Mouse (Mus musculus) embryonic facial prominence, embryonic 12.5 days (tissue): Measurements from ENCODE around the gene Agmat. TPM values are rescaled to one million over a fixed set of nuclear protein-coding genes. Genes with fewer than 3 reads are reported as not detected.
"Not testable (repeated sequence)": the region's sequence is repeated elsewhere in the genome, so short reads cannot be mapped to it uniquely, and the experiment has no call there.

ENCODE experiments used
- ATAC-seq: fragments of 200-750 bp; cut with Nextera tagmentation; 2 replicates; pipeline ENCODE4 v1.8.0; 2017; ENCODE audit not compliant: insufficient number of reproducible peaks, insufficient read depth, low FRiP score, low TSS enrichment
- H3K27ac ChIP-seq: fragments of 300-500 bp; sonication (generic); 2 replicates; pipeline ENCODE4 v1.5.1; 2016; ENCODE audit warnings: mild to moderate bottlenecking
- H3K27me3 ChIP-seq: fragments of 300-500 bp; sonication (generic); 2 replicates; pipeline ENCODE4 v1.6.1; 2016; ENCODE audit warnings: mild to moderate bottlenecking, moderate library complexity
- H3K36me3 ChIP-seq: fragments of 300-500 bp; sonication (generic); 2 replicates; pipeline ENCODE4 v1.6.1; 2016; ENCODE audit warnings: mild to moderate bottlenecking
- H3K4me1 ChIP-seq: fragments of 300-500 bp; sonication (generic); 2 replicates; pipeline ENCODE4 v1.6.1; 2016
- H3K4me2 ChIP-seq: fragments of 300-500 bp; sonication (generic); replicated peaks from 2 replicates; pipeline ENCODE4 v1.6.1; 2016; ENCODE audit warnings: mild to moderate bottlenecking, moderate library complexity
- H3K4me3 ChIP-seq: fragments of 300-500 bp; sonication (generic); 2 replicates; pipeline ENCODE4 v1.5.1; 2016; ENCODE audit warnings: mild to moderate bottlenecking
- H3K9ac ChIP-seq: fragments of 300-500 bp; sonication (generic); 2 replicates; pipeline ENCODE4 v1.6.1; 2016; ENCODE audit warnings: mild to moderate bottlenecking, moderate library complexity
- H3K9me3 ChIP-seq: fragments of 300-500 bp; sonication (generic); 2 replicates; pipeline ENCODE4 v1.6.1; 2016; ENCODE audit warnings: mild to moderate bottlenecking, moderate library complexity
- WGBS: fragments of 180-500 bp; shearing (Covaris S2); methylation state at CpG from one replicate; pipeline ENCODE4 v1.1.7; 2016; 5-methylcytosine and 5-hydroxymethylcytosine counted together
- polyA plus RNA-seq: library from polyadenylated mRNA; unstranded; fragments of >200 nt; fragmentation: Nextera tagmentation; extraction: Ambion mirVana; gene quantifications from 2 replicates; pipeline ENCODE4 v1.2.1, GENCODE M21; 2016

Gene Agmat
- polyA plus RNA-seq, 1 experiment from 2014 or later = not detected

DNA sequence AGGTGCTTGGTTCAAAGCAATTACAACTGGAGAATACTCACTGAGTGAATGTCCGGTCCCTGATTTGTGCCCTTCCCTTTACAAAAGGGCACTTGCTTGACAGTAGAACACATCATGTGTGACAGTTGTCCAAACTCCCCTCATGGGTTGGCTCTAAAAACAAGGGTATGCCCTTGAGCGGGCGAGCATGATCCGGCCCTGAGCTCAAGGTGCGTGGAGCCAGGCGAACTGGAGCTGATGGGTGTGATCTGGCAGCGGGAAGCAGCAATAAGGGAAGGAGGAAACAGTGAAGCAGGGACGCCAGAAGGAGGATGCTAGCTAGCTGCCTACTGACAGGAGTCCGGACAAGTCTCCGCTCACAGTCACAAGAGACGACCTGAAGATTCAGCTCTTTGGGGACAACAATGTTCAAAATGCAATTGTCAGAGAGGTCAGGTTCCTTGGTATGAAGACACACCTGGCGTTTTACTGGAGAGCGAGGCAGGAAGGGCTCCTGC, 15.7 kb downstream of the Agmat start:
- H3K36me3 ChIP-seq = peaks cover 57% of the 10 kb centered on the region
- no peak overlapping the region for H3K4me3 ChIP-seq
- WGBS = 93% methylated on average over 13 of the region's 13 CpGs

DNA sequence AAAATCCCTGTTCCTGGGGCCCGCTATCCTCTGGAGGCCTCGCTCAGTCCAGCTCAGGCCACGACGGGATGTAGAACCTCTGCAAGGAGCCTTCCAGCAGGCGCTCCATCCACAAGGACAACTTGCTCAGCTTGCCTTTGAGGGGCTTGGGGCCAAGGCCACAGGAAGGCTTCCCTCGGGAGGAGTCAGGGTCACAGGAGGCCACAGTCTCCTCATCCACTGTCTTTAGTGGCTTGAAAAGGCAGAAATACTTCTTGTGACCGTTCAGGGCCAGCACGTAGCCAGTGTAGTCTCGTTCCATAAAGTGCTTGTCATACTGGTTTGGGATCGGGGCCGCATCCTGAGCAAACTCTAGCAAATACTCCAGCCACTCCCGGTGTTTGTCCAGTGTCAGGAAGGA, 17.0 kb downstream of the Agmat start:
- Histone ChIP-seq H3K27me3 (no peaks in the 10 kb centered on the region), H3K4me1 (0 out of 2 replicates have a peak, but pooled peaks cover 3% of the 10 kb centered on the region), H3K36me3 (peaks cover 68% of the 10 kb centered on the region), H3K4me3 (no peak overlapping the region), H3K9ac (no peak overlapping the region), H3K9me3 (no peaks in the 10 kb centered on the region), H3K4me2 (no peak overlapping the region), H3K27ac (no peak overlapping the region)
- ATAC-seq = no peak
- 92% methylated on average over 12 of the region's 12 CpGs for WGBS

More for the DNA sequence above, 15.7 kb downstream of the Agmat start:
- Histone ChIP-seq H3K4me2 (no peak overlapping the region), H3K9ac (no peak overlapping the region), H3K9me3 (no peaks in the 10 kb centered on the region), H3K4me1 (0 out of 2 replicates have a peak, but pooled peaks cover 3% of the 10 kb centered on the region), H3K27me3 (no peaks in the 10 kb centered on the region), H3K27ac (no peak overlapping the region)
- ATAC-seq = no peak

DNA sequence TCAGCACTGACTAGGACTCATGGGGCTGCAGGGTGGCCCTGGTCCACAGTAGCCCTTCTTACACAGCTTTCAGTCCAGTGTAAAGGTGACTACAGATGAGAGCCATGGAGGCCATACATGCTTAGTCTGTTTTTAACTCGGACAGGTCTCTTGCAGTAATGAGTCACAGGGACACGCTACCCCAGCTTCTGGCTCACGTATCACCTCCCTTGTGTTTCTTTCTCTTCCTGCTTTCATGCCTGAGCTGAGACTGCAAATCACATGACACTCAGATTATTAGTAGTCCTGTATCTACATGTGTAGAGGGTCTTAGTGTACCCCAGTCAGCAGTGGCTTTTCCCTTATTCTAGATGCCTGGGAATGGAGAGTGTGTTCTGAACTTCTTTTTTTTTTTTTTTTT, 18.5 kb downstream of the Agmat start:
- H3K4me2 ChIP-seq = no peak overlapping the region
- H3K9ac ChIP-seq = no peak overlapping the region
- H3K4me1 ChIP-seq = 0 out of 2 replicates have a peak, but pooled peaks cover 3% of the 10 kb centered on the region
- ATAC-seq = no peak
- H3K27ac ChIP-seq = no peak overlapping the region
- no peaks in the 10 kb centered on the region for H3K9me3 ChIP-seq
- no peak overlapping the region for H3K4me3 ChIP-seq
- WGBS = 89% methylated on average over 3 of the region's 3 CpGs
- peaks cover 84% of the 10 kb centered on the region for H3K36me3 ChIP-seq
- H3K27me3 ChIP-seq = no peaks in the 10 kb centered on the region

DNA sequence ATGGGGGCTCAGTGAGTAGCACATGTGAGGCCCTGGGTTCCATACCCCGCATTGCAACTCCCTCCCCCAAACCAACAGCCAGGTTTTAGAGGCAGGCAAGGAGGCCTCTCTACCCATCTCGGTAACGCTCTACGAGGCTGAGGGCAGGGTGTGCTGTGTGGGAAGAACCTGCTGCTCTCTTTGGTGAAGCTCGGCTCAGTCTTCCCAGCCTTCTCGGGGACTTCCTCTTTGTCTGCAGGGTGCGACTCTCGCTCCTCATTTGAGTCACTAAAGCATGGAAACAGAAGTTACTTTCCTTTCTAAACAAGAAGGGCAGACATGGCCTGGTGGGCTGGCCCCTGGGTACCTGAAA, 19.8 kb downstream of the Agmat start:
- no peaks in the 10 kb centered on the region for H3K27me3 ChIP-seq
- H3K9me3 ChIP-seq = no peaks in the 10 kb centered on the region
- H3K36me3 ChIP-seq = peaks cover 92% of the 10 kb centered on the region
- 86% methylated on average over 8 of the region's 8 CpGs for WGBS
- no peak for ATAC-seq
- H3K4me2 ChIP-seq = no peak overlapping the region
- H3K9ac ChIP-seq = no peak overlapping the region
- peak overlapping the region; percentile 77 for H3K27ac ChIP-seq
- 0 out of 2 replicates have a peak, but pooled peaks cover 3% of the 10 kb centered on the region for H3K4me1 ChIP-seq
- H3K4me3 ChIP-seq = no peak overlapping the region

DNA sequence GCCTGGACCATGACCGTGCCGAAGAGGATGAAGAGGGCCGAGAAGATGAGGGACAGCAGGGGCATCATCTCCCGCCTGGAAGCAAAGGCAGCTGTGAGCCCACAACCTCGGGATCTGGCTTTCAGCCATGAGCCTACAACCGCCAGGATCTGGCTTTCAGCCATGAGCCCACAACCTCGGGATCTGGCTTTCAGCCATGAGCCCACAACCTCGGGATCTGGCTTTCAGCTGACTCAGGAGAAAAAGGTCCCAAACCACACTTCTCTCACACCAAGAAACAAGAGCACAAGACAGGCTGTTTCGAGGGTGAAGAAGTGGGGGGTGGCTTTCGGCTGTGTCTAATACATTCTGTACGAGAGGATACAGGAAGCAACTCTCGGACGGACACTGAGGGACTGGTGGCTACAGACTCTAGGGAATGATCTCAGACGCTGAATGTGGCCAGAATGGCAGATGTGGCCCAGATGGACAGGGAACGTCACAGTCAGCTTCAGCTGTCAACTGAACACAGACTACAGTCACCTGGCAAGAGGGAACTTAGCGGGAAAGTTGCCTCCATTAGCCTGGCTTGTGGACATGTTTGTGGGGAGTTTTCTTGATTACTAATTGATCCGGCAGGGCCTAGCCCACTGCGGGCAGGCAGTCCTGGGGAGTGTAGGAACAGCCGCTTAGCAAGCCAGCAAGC, 20.3 kb downstream of the Agmat start:
- Histone ChIP-seq H3K4me2 (no peak overlapping the region; the same call in 1 of the 2 replicates), H3K4me1 (0 out of 2 replicates have a peak, but pooled peaks cover 3% of the 10 kb centered on the region), H3K27ac (peak overlapping the region; percentile 77), H3K9me3 (no peaks in the 10 kb centered on the region), H3K4me3 (no peak overlapping the region), H3K36me3 (peaks cover 92% of the 10 kb centered on the region), H3K27me3 (no peaks in the 10 kb centered on the region), H3K9ac (no peak overlapping the region)
- peak; percentile 62 for ATAC-seq
- 63% methylated on average over 19 of the region's 19 CpGs for WGBS

DNA sequence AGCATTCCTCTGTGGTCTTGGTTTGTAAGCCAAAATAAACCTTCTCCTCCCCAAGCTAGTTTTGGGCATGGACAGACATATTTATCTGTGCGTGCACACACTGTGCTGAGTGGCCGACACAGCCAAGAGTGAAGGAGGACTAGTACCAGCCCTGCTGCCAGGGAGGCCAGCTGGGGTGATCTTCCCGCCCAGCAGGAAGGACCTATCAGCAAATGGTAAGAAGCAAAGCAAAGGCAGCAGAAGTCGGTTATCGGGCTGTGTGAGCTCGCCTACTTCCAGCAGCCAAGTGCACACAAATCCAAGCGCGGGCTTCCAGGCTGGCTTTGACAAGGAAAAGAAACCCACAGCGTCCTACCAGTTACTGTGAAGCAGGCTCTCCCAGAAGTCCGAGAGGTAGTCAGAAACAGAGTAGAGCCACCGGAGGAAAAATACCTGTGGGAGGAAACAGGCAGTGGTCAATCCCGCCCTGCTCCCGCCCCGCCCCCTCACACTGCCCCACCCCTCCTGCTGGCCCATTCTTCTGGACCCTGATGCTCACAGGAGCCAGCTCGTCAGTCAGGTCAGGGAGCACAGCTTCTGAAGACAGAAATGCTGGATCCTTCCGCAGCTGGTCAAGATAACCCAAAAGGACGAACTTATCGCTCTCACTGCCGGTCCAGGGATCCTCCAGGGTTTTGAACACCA, 21.0 kb downstream of the Agmat start:
- peaks cover 92% of the 10 kb centered on the region for H3K36me3 ChIP-seq
- ATAC-seq = 0 out of 2 replicates have a peak, but pooled peaks have one; percentile 53
- H3K4me3 ChIP-seq = no peak overlapping the region
- no peak overlapping the region for H3K4me2 ChIP-seq
- 73% methylated on average over 19 of the region's 19 CpGs for WGBS
- no peak overlapping the region for H3K9ac ChIP-seq
- H3K27ac ChIP-seq = peak overlapping the region; percentile 77
- H3K9me3 ChIP-seq = no peaks in the 10 kb centered on the region
- 0 out of 2 replicates have a peak, but pooled peaks cover 3% of the 10 kb centered on the region for H3K4me1 ChIP-seq
- no peaks in the 10 kb centered on the region for H3K27me3 ChIP-seq

DNA sequence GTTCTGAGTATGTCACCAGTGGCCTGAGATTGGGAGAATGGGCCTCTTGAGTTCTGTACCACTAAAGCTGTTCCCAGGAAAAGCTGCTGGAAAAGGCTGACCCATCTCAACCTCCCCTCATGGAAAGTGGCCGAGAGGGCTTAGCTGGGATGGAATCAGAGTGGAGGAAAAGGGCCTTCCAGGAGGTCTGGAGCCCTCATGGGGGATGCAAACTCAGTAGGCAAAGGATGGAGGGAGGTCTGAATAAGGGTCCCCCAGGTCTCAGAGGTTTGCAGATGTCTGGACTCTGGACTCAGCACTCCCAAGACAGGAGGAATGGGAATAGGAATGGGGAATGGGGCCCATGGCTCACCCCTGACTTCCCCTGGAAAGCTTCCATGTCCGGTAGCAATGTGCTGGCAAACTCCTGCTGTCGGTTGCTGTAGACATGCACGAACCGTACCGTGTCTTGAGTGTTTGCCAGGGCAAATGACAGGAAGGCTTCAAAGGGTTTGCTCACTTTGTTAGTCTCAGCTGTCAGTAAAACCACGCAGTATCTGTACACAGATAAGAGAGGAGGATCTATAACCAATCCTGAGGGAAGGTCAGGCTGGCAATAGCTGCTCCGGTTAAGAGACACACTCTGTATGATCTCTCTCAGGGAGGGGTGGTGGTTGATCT, 23.2 kb downstream of the Agmat start:
- H3K4me2 ChIP-seq = no peak overlapping the region
- no peaks in the 10 kb centered on the region for H3K9me3 ChIP-seq
- peaks cover 93% of the 10 kb centered on the region for H3K36me3 ChIP-seq
- H3K27ac ChIP-seq = no peak overlapping the region
- 0 out of 2 replicates have a peak, but pooled peaks cover 3% of the 10 kb centered on the region for H3K4me1 ChIP-seq
- H3K27me3 ChIP-seq = no peaks in the 10 kb centered on the region
- H3K9ac ChIP-seq = no peak overlapping the region
- ATAC-seq = no peak
- 91% methylated on average over 8 of the region's 8 CpGs for WGBS
- H3K4me3 ChIP-seq = no peak overlapping the region

DNA sequence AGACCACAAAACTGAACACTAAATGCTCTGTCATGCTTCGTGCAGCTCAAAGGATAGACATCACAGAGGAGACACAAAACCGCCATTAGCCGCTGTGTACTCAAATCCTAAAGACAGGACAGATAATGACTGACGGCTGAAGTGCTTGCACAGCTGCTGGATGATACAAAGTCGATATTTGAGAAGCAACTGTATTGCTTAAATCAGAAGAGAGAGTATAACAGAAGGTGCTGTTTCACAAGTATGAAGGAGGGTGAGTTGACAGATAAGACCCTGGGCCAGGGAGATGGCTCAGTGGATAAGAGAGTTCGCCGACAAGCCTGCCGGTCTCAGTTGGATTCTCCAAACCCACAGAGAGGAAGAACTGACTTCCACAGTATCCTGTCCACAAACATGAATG, 25.4 kb downstream of the Agmat start:
- ATAC-seq = no peak
- Histone ChIP-seq H3K36me3 (peaks cover 94% of the 10 kb centered on the region), H3K4me3 (no peak overlapping the region), H3K27me3 (no peaks in the 10 kb centered on the region), H3K9ac (no peak overlapping the region), H3K4me1 (0 out of 2 replicates have a peak, but pooled peaks cover 3% of the 10 kb centered on the region), H3K27ac (no peak overlapping the region), H3K9me3 (no peaks in the 10 kb centered on the region), H3K4me2 (no peak overlapping the region)
- 89% methylated on average over 8 of the region's 8 CpGs for WGBS

DNA sequence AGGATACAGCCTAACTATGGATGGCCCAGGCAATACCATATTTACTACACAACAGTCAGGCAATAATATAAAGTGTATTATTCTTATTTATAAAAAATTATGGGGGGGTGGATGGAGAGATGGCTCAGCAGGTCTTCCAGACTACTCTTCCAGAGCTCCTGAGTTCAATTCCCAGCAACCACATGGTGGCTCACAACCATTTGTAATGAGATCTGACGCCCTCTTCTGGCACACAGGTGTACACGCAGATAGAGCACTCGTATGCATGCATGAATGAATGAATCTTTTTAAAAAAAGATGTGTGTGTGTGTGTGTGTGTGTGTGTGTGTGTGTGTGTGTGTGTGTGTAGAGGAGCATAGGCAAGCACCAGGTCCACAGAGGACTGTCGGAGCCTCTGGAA, 26.5 kb downstream of the Agmat start:
- not testable (repeated sequence) for H3K9me3 ChIP-seq, H3K27ac ChIP-seq, H3K9ac ChIP-seq, H3K4me2 ChIP-seq, H3K4me1 ChIP-seq, H3K4me3 ChIP-seq, H3K27me3 ChIP-seq, ATAC-seq
- peaks cover 90% of the 10 kb centered on the region for H3K36me3 ChIP-seq
- 86% methylated on average over 4 of the region's 4 CpGs for WGBS

DNA sequence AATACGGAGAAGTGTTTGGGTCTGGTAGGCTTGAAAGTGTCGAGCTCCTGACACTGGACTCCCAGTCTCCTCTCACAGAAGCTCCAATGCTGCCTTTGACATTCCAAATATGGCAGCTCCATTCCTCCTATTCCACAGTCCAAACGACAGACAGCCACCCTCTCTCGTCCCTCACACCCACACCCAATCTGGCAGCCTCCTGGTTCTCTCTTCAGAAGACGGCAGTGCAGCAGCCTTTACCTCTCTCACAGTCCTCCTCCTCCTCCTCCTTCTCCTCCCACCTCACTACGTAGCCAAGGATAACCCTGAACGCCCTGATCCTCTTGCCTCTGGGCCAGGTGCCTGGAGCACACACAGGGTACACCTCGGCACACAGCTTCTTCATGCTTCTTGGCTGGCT, 33.4 kb downstream of the Agmat start:
- ATAC-seq = no peak
- peaks cover 91% of the 10 kb centered on the region for H3K36me3 ChIP-seq
- no peak overlapping the region for H3K27ac ChIP-seq
- no peak overlapping the region for H3K4me3 ChIP-seq
- H3K4me1 ChIP-seq = no peaks in the 10 kb centered on the region
- H3K9ac ChIP-seq = no peak overlapping the region
- H3K4me2 ChIP-seq = no peak overlapping the region
- 90% methylated on average over 8 of the region's 8 CpGs for WGBS
- no peaks in the 10 kb centered on the region for H3K9me3 ChIP-seq
- no peaks in the 10 kb centered on the region for H3K27me3 ChIP-seq

DNA sequence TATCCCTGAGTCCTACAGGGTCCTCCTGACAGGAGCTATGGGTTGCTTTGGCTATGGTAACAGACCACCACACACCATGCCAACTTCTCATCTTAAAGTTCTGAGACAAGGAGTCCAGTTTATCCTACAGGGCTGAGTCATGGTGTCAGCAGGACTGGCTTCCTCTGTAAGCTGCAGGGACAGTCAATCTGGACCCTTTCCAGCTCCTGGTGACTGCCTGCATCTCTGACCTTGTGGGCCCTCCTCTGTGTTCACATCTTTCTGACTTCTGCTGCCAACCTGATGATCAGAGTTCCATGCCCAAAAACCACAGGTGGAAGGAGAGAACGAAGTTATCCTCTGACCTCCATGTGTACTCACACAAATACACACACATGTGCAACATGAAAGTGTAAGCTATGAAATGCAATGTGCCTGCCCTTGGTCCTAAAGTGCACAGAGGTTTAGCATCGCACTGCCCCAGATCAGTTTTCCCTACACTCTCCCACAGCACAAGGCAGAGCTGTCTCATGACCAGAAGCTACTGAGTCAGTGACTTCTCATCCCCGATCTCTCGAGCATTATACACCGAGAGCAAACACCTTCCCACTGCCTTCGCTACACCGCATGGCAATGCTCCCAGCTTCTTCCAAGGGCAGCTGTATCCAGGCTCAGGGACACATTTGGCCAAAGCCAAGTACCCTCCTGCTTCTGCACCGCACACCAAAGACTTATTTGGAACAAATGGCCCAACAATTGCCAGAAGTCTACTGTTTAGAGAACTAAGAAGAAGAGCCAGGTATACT, 34.9 kb downstream of the Agmat start:
- Histone ChIP-seq H3K4me2 (no peak overlapping the region), H3K4me3 (no peak overlapping the region), H3K9me3 (no peaks in the 10 kb centered on the region), H3K27ac (no peak overlapping the region), H3K9ac (no peak overlapping the region), H3K4me1 (no peaks in the 10 kb centered on the region), H3K36me3 (peaks cover 83% of the 10 kb centered on the region), H3K27me3 (no peaks in the 10 kb centered on the region)
- WGBS = 94% methylated on average over 8 of the region's 8 CpGs
- no peak for ATAC-seq
